Mouse (Mus musculus) small intestine, adult 2 months (tissue): ENCODE data around the gene Aktip.

Experiments used
- CTCF ChIP-seq: fragments of 200-500 bp; IDR thresholded peaks from 2 replicates; pipeline ENCODE4 v1.5.1; 2012; ENCODE audit warnings: low read depth, mild to moderate bottlenecking, control low read depth, inconsistent platforms, low read length, moderate library complexity, mixed read lengths; ENCODE audit not compliant: insufficient replicate concordance, insufficient read length; ENCODE audit errors: extremely low read depth
- POLR2A ChIP-seq: fragments of 200-500 bp; IDR thresholded peaks from 2 replicates; pipeline ENCODE4 v1.6.1; 2012; ENCODE audit warnings: low read depth, mild to moderate bottlenecking, control low read depth, inconsistent platforms, low read length, moderate library complexity

- TF ChIP-seq CTCF (no peak), POLR2A (no peak)
Measured at GRCm38 (mm10) chr8:91135308-91136181, 64.2 kb downstream of the Aktip start.
